Mouse (Mus musculus) limb, embryonic 12.5 days (tissue): ENCODE measurements around the gene Il20rb. TPM values are rescaled to one million over a fixed set of nuclear protein-coding genes. Genes with fewer than 3 reads are reported as not detected.

Experiments
- ATAC-seq: fragments of 200-750 bp; cut with Nextera tagmentation; 2 replicates; pipeline ENCODE4 v1.8.0; 2017; ENCODE audit warnings: low read depth, moderate TSS enrichment; ENCODE audit not compliant: insufficient number of reproducible peaks, insufficient read depth, low FRiP score, low TSS enrichment
- H3K27ac ChIP-seq: fragments of 300-500 bp; sonication (generic); 2 replicates; pipeline ENCODE4 v1.5.1; 2016; ENCODE audit warnings: mild to moderate bottlenecking, moderate library complexity
- H3K27me3 ChIP-seq: fragments of 300-500 bp; sonication (generic); 2 replicates; pipeline ENCODE4 v1.6.1; 2016; ENCODE audit warnings: mild to moderate bottlenecking, moderate library complexity
- H3K36me3 ChIP-seq: fragments of 300-500 bp; sonication (generic); 2 replicates; pipeline ENCODE4 v1.6.1; 2016; ENCODE audit warnings: mild to moderate bottlenecking, moderate library complexity
- H3K4me1 ChIP-seq: fragments of 300-500 bp; sonication (generic); replicated peaks from 2 replicates; pipeline ENCODE4 v1.6.1; 2016
- H3K4me2 ChIP-seq: fragments of 300-500 bp; sonication (generic); 2 replicates; pipeline ENCODE4 v1.6.1; 2016; ENCODE audit warnings: mild to moderate bottlenecking, moderate library complexity
- H3K4me3 ChIP-seq: fragments of 300-500 bp; sonication (generic); replicated peaks from 2 replicates; pipeline ENCODE4 v1.5.1; 2016; ENCODE audit warnings: mild to moderate bottlenecking
- H3K9ac ChIP-seq: fragments of 300-500 bp; sonication (generic); replicated peaks from 2 replicates; pipeline ENCODE4 v1.6.1; 2016; ENCODE audit warnings: mild to moderate bottlenecking, moderate library complexity
- H3K9me3 ChIP-seq: fragments of 300-500 bp; sonication (generic); 2 replicates; pipeline ENCODE4 v1.6.1; 2016; ENCODE audit warnings: mild to moderate bottlenecking, moderate library complexity
- WGBS: fragments of 180-500 bp; shearing (Covaris S2); methylation state at CpG from one replicate; pipeline ENCODE4 v1.1.7; 2016; 5-methylcytosine and 5-hydroxymethylcytosine counted together
- polyA plus RNA-seq: library from polyadenylated mRNA; unstranded; fragments of >200 nt; fragmentation: Nextera tagmentation; extraction: Ambion mirVana; gene quantifications from 2 replicates; pipeline ENCODE4 v1.2.1, GENCODE M21; 2016

Gene Il20rb
- polyA plus RNA-seq, 1 experiment from 2014 or later: 1.2 TPM

DNA sequence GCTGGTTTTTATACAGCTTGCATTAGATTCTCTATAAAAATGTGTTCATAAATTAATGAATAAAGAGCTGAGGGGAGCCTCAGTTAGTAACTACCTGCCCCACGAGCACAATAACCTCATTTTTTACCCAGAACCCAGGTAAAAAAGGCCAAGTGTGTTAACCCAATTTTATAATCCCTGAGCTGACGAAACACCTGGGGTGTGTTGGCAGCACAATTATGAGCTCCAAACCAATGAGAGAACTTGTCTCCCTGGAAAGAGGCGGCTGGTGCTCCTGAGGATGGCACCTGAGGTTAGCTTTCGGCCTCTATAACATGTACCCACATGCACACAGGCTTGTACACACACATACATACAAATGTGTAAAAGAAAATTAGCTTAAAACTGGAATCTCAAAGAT lies 18.9 kb upstream of the Il20rb start:
- no peak overlapping the region for H3K4me2 ChIP-seq
- no peaks in the 10 kb centered on the region for H3K9me3 ChIP-seq
- H3K4me1 ChIP-seq: 0 out of 2 replicates have a peak, but pooled peaks cover 4% of the 10 kb centered on the region
- peaks cover 5% of the 10 kb centered on the region; the same call in 1 of the 2 replicates for H3K36me3 ChIP-seq
- H3K27ac ChIP-seq: no peak overlapping the region
- no peak overlapping the region for H3K4me3 ChIP-seq
- no peak for ATAC-seq
- no peaks in the 10 kb centered on the region for H3K27me3 ChIP-seq
- 82% methylated on average over 4 of the region's 4 CpGs for WGBS
- no peak overlapping the region for H3K9ac ChIP-seq

DNA sequence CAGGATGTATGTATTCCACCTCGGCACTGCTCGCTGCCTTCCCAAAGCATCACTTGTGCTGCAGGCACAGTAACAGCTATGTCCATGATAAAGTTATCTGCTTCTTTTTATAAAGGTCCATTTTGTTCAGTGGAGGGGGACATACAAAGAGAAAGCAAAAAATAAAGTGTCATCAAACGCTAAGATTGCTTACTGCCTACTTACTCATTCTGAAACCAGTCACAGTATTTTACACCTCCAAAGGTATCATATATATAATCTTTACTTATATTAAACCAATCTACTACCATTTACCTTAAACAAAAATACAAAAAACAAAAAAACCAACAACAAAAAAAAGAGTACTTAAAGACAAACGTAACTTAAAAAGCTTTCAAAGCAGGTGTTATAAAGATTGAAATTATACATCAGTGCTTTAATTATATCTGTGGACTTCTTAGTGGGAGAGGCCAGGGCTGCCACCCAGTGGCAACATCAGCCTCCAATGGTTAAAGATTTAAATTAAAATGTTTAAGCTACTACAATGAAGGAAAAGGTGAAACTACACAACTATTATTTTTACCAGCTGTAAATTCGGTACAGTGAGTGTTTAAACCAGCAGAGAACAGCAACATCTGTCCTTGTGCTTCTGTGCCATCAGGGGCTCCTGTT lies 7.1 kb upstream of the Il20rb start:
- WGBS: 85% methylated on average over 5 of the region's 5 CpGs
- Histone ChIP-seq H3K4me2 (no peak overlapping the region), H3K9me3 (no peaks in the 10 kb centered on the region), H3K4me1 (no peaks in the 10 kb centered on the region), H3K36me3 (peaks cover 12% of the 10 kb centered on the region), H3K27ac (no peak overlapping the region), H3K4me3 (no peak overlapping the region), H3K27me3 (no peaks in the 10 kb centered on the region), H3K9ac (no peak overlapping the region)
- ATAC-seq: no peak

DNA sequence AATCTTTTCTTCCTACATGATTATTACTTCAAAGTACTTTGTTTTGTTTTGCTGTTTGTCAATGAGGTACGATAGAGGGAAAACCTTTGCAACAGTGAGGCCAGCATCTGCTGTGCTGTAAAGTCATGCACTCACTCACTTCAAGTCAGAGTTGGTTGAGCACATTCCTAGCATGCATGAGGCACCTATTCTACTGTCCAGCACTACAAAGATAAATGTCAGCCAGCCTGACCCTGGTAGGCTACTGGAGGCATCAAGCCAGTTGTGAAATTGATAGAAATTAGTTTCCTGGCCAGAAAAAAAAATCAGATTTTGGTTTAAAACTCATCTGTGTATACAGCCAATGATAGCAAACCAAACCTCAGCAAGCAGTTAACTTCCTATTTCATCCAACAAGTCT lies 4.8 kb upstream of the Il20rb start:
- 81% methylated on average over 1 of the region's 1 CpGs for WGBS
- no peaks in the 10 kb centered on the region for H3K9me3 ChIP-seq
- H3K27me3 ChIP-seq: no peaks in the 10 kb centered on the region
- H3K4me3 ChIP-seq: no peak overlapping the region
- H3K9ac ChIP-seq: no peak overlapping the region
- no peak overlapping the region for H3K4me2 ChIP-seq
- no peaks in the 10 kb centered on the region for H3K4me1 ChIP-seq
- H3K27ac ChIP-seq: no peak overlapping the region
- no peak for ATAC-seq
- 0 out of 2 replicates have a peak, but pooled peaks cover 3% of the 10 kb centered on the region for H3K36me3 ChIP-seq

GRCm38 (mm10) chr9:100488969-100489368 lies 2.4 kb upstream of the Il20rb start:
- Histone ChIP-seq H3K27me3 (no peaks in the 10 kb centered on the region), H3K9ac (no peak overlapping the region), H3K4me3 (no peak overlapping the region), H3K4me2 (no peak overlapping the region), H3K27ac (no peak overlapping the region), H3K9me3 (no peaks in the 10 kb centered on the region), H3K4me1 (no peaks in the 10 kb centered on the region), H3K36me3 (0 out of 2 replicates have a peak, but pooled peaks cover 3% of the 10 kb centered on the region)
- no peak for ATAC-seq
- WGBS: 93% methylated on average over 6 of the region's 6 CpGs

DNA sequence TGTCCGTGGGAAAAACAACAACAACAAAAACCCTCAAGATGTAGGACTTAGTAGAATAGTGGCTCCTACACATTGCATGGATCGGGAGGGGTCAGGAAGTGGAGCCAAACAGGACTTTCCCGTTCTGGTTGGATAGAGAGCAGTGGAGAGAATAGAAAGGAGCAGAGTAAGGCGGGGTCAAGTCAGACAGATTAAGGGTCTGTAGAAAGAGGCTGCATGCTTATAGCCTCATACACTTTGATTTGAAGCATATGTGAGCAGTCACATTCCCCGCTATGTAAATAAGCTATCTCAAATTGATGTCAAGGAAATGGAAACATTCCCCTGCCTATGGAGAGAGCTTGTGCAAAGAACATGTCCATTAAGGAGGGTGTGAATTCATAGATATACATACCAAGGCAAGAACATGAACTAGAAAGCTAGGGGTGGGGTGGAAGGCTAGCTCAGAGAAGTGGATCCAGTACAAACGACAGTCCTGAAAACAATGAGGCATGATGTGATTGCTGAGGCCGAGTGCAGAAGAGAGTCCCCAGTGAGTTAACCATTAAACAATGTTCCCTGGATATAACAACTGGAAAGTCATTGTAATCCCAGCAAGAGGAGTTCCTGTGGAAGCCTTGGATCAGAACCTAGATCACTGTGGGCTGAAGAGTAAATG lies 1.6 kb upstream of the Il20rb start:
- H3K4me2 ChIP-seq: no peak overlapping the region
- H3K9ac ChIP-seq: no peak overlapping the region
- 80% methylated on average over 7 of the region's 7 CpGs for WGBS
- 0 out of 2 replicates have a peak, but pooled peaks cover 3% of the 10 kb centered on the region for H3K36me3 ChIP-seq
- no peak overlapping the region for H3K4me3 ChIP-seq
- no peaks in the 10 kb centered on the region for H3K27me3 ChIP-seq
- no peaks in the 10 kb centered on the region for H3K9me3 ChIP-seq
- no peaks in the 10 kb centered on the region for H3K4me1 ChIP-seq
- H3K27ac ChIP-seq: no peak overlapping the region
- no peak for ATAC-seq

DNA sequence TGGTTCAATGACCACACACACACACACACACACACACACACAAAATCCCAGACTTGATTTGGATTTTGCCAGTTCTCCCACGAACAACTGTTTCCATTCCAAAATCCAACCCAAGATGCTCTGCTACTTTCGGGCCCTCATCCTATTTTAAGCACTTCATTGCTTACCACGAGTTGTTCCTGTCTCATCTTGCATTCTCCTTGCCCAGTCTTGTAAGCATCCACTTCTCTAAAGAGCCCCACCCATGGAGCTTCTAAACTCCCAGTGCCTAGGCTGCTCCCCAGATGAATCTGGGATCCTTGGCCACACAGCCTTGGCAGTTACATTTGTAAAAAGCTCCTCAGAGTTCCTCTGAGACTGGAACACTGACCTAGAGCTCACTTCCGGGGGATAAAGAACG lies 3.3 kb downstream of the Il20rb start:
- ATAC-seq: no peak
- no peaks in the 10 kb centered on the region; the same call in 1 of the 2 replicates for H3K9me3 ChIP-seq
- H3K4me1 ChIP-seq: no peaks in the 10 kb centered on the region; the same call in 1 of the 2 replicates
- no peaks in the 10 kb centered on the region for H3K36me3 ChIP-seq
- no peaks in the 10 kb centered on the region for H3K27me3 ChIP-seq
- H3K9ac ChIP-seq: no peak overlapping the region
- no peak overlapping the region for H3K27ac ChIP-seq
- WGBS: 87% methylated on average over 5 of the region's 5 CpGs
- H3K4me2 ChIP-seq: no peak overlapping the region
- H3K4me3 ChIP-seq: no peak overlapping the region

- 65% methylated on average over 6 of the region's 6 CpGs for WGBS
- no peak overlapping the region for H3K4me2 ChIP-seq
- H3K9me3 ChIP-seq: peaks cover 8% of the 10 kb centered on the region; the same call in 1 of the 2 replicates
- H3K9ac ChIP-seq: no peak overlapping the region
- no peak for ATAC-seq
- no peak overlapping the region for H3K4me3 ChIP-seq
- H3K4me1 ChIP-seq: no peaks in the 10 kb centered on the region; the same call in 1 of the 2 replicates
- H3K27ac ChIP-seq: no peak overlapping the region
- no peaks in the 10 kb centered on the region for H3K27me3 ChIP-seq
- H3K36me3 ChIP-seq: peaks cover 5% of the 10 kb centered on the region; the same call in 1 of the 2 replicates
Observed at GRCm38 (mm10) chr9:100481626-100482025, 5.0 kb downstream of the Il20rb start.

DNA sequence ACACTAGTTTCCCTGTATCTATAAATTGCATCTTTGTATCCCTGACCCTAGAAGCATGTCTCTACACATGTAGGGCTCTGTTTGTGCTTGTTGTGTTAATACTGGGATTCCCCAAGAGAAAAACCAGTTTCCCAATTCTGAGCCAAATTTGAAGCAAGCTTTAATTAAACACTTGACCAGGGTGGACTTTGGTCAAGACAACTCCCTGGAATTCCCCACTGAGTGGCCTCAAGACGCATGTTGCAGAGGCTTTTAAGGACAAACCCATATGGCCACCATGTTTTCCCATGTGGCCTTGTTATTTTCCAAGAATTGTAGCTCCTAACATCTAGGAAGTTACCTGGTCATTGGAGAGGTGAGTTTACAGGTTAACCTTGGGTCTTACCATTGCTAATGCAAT lies 12.5 kb downstream of the Il20rb start:
- 89% methylated on average over 1 of the region's 1 CpGs for WGBS
- H3K4me2 ChIP-seq: no peak overlapping the region
- no peak for ATAC-seq
- H3K4me1 ChIP-seq: 0 out of 2 replicates have a peak, but pooled peaks cover 5% of the 10 kb centered on the region
- H3K9ac ChIP-seq: no peak overlapping the region
- H3K4me3 ChIP-seq: no peak overlapping the region
- peaks cover 5% of the 10 kb centered on the region; the same call in 1 of the 2 replicates for H3K36me3 ChIP-seq
- H3K9me3 ChIP-seq: peaks cover 10% of the 10 kb centered on the region; the same call in 1 of the 2 replicates
- H3K27me3 ChIP-seq: no peaks in the 10 kb centered on the region
- no peak overlapping the region for H3K27ac ChIP-seq

GRCm38 (mm10) chr9:100473361-100473760 lies 13.2 kb downstream of the Il20rb start:
- Histone ChIP-seq H3K4me1 (0 out of 2 replicates have a peak, but pooled peaks cover 5% of the 10 kb centered on the region), H3K4me3 (no peak overlapping the region), H3K9ac (no peak overlapping the region), H3K27me3 (no peaks in the 10 kb centered on the region), H3K36me3 (peaks cover 5% of the 10 kb centered on the region; the same call in 1 of the 2 replicates), H3K27ac (no peak overlapping the region), H3K9me3 (peaks cover 10% of the 10 kb centered on the region; the same call in 1 of the 2 replicates), H3K4me2 (no peak overlapping the region)
- no peak for ATAC-seq
- 87% methylated on average over 6 of the region's 6 CpGs for WGBS

GRCm38 (mm10) chr9:100472931-100473330 lies 13.7 kb downstream of the Il20rb start:
- H3K9me3 ChIP-seq: peaks cover 10% of the 10 kb centered on the region; the same call in 1 of the 2 replicates
- no peak for ATAC-seq
- no peak overlapping the region for H3K9ac ChIP-seq
- WGBS: 93% methylated on average over 8 of the region's 8 CpGs
- peaks cover 5% of the 10 kb centered on the region; the same call in 1 of the 2 replicates for H3K36me3 ChIP-seq
- no peaks in the 10 kb centered on the region for H3K27me3 ChIP-seq
- no peak overlapping the region for H3K4me2 ChIP-seq
- H3K4me1 ChIP-seq: 0 out of 2 replicates have a peak, but pooled peaks cover 5% of the 10 kb centered on the region
- H3K27ac ChIP-seq: no peak overlapping the region
- no peak overlapping the region for H3K4me3 ChIP-seq

DNA sequence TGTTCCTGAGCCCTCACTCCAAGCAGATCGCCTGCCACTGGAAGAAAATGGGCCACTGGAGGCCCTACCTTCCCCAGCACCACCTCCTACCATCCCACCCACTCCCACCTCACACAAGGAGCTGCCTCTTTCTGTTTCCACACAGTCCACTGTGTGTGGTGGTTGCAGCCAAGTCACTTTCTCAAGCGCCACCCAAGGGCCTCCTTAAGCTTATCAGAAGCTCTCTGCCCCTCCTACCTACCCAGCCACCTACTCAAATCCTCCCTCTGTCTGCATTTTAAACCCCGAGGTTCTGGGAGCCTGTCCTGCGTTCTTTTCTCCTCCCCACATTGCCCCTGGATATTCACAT lies 15.0 kb downstream of the Il20rb start:
- Histone ChIP-seq H3K4me3 (no peak overlapping the region), H3K27me3 (no peaks in the 10 kb centered on the region), H3K27ac (no peak overlapping the region), H3K36me3 (no peaks in the 10 kb centered on the region; the same call in 1 of the 2 replicates), H3K9me3 (peaks cover 2% of the 10 kb centered on the region; the same call in 1 of the 2 replicates), H3K9ac (no peak overlapping the region), H3K4me1 (0 out of 2 replicates have a peak, but pooled peaks cover 5% of the 10 kb centered on the region), H3K4me2 (no peak overlapping the region)
- no peak for ATAC-seq
- 68% methylated on average over 4 of the region's 4 CpGs for WGBS
